Mouse (Mus musculus) megakaryocyte, embryonic 14.5 days (primary cell): ENCODE measurements around the gene 1700013G24Rik.

Source experiments
- FLI1 ChIP-seq: IDR thresholded peaks from 2 replicates; pipeline ENCODE4 v1.6.1; 2012; ENCODE audit warnings: low read length, inconsistent platforms, mixed read lengths
- GATA1 ChIP-seq: IDR thresholded peaks from 3 replicates; pipeline ENCODE4 v1.6.1; 2012; ENCODE audit warnings: mixed read lengths, low read length, inconsistent platforms, borderline replicate concordance

DNA sequence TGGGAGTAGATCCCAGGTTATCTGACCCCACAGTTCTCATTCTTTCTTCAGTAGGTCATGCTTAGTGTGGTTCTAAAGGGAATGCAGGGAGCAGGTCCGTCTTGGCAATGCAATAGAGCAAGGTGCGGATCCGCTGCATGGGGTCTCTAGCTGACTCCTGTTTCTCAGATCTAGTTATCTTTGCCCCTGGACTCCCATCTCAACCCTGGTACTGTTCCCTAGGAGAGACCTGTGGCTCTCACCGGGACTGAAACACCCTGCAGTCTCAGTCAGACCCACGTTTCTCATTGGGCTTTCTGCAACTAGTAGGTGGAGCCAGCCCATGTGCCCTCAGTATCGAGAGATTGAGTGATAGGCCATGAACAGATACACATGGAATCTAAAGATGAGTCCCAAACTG is 24.5 kb downstream of the 1700013G24Rik start:
- TF ChIP-seq GATA1: no peak
- TF ChIP-seq FLI1: no peak
